Mouse (Mus musculus) fat pad, adult 2 months (tissue): ENCODE measurements at regions not wholly inside any gene's neighbourhood (a gene's known extent, or its start where the extent isn't known, plus 50 kb on each side); places are given as distances from the start of the nearest gene placed in this dataset.

ENCODE experiments used
- DNase-seq: peaks from one replicate; pipeline ENCODE4 v3.0.0-alpha.2; 2011; ENCODE audit warnings: low read depth, low spot score; ENCODE audit errors: extremely low read depth

- no peak for DNase-seq
These were observed 427.4 kb downstream of the Prdm2 start for GRCm38 (mm10) chr4:142785386-142785785.

DNA sequence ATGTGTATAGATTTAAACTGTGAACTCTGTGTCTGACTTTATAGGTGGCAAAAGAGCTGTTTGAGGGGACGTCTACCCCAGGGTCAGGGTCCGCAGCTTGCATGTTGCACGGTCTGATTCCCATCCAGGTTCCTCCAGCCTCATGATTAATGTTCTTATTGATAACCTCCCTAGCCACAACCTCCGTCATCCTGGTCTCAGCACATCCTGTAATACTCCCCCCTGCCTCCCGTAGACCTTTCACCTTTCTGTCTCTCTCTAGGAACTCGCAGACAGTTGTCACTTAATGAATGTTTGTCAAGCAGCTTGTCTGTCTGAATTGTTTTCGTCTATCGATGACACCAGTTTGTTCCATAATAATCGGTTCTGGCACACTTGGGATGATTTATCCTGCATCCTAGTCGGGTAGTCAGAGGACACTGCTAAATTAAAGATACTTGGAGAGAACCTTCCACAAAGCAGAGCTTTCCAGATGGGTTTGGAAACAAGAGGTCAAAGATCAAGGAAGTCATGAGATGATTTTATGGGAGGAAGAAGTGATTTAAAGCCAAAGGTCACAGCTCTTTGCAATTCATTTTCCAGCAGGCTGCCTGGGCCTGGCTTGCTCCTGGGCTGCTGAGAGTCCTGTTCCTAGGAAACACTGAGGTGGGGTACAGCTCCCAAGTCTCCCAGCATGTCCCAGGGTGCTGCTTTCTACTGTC lies 435.9 kb downstream of the Prdm2 start:
- DNase-seq: no peak

DNA sequence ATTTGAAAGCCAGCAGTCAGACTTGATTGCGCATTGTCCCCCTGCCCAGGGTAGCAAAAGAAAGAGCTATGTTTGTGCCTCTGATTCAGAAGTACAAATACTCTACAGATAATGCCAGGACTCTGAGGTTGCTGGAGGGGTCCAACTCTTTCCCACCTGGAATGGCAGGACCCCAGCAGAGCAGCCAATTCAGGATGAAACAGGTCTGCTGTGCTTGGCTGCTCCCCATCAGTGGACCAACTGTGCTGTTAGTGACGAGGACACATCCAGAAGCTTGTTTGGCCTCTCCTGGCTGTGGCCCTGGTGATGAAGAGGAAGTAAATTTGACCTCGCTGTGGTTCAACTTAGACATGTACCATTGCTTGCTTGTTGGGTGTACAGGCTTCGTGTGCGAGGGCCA lies 437.8 kb downstream of the Prdm2 start:
- no peak for DNase-seq

DNA sequence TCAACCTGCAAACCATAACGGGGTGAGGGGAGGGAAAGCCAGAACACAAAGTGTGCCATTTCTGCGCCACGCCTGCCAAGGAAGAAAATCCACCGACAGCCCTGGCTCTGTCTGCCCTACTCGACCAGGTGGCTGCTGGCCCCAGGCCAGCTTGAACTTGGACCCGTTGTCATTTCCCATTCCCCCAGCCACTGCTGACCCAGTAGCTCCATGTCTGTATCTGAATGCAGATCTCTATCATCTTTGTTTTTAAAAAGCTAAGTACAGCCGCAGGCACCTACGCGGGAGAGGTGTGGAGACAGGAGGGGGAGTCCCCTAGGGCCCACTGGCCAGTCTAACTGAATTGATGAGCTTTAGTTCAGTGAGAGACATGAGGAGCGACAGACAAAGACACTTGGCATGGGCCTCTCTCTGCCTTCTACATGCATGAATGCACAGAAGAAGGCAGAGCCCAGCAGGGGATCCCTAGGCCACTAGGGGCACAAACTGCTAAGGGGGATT lies 439.1 kb downstream of the Prdm2 start:
- no peak for DNase-seq

- no peak for DNase-seq
These were observed 439.9 kb downstream of the Prdm2 start for GRCm38 (mm10) chr4:142772751-142773455.

GRCm38 (mm10) chr4:142771520-142772150 lies 441.2 kb downstream of the Prdm2 start:
- DNase-seq: no peak

DNA sequence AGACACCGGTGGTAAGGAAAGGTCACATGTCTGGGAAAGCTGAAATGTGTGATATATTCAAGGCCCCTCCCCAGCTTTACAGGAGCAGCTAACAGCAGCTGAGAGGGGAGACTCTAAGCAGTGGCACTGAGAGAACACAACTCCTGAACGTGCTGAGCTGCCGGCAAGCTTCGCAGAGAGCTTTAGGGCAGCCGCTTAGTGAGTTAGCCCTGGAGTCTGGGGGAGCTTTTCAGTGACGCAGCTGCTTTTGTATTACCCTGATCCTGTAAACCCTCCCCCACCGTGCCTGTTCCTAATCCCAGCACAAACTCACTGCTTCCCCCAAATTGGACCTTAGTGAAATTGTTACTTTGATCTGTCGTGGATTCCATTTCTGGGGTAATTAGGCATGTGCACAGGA lies 442.6 kb downstream of the Prdm2 start:
- no peak for DNase-seq

DNA sequence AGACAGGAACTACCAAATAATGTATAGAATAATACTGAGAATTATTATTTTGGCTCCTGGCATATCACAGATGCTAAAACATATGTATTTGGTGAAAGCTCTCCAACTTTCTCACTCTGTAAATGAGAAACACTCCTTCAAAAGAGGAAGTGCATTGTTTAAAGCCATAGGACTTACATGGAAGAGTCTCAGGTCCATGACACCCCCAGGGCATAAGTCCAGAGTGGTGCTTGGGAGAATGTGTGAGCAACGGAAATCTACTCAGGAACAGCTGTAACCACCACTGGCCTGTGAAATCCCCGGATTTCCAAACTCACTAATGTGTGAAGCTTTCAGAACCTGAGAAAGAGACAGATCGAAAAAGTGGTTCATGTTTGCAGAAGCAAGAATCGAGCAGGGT lies 445.1 kb downstream of the Prdm2 start:
- no peak for DNase-seq

DNA sequence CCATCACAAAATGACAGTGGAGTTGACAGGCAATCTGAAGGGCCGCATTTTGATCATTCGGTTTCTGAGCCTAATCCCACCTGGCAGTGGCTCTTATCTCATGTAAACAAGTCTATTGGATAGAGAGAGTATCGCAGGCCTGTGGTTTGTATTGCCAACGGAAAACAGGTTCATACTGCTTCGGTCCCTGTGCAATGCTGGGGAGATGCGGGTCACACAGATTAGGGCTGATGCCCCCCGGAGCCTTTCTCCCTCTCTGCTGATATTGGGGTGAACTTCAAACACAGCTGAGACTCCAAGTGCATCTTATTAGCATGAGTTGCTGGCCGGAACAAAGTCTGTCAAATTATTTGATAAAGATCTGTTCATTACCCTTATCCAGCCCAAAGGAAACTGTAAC lies 451.2 kb downstream of the Prdm2 start:
- DNase-seq: no peak

GRCm38 (mm10) chr4:142758102-142758501 lies 454.7 kb downstream of the Prdm2 start:
- no peak for DNase-seq

DNA sequence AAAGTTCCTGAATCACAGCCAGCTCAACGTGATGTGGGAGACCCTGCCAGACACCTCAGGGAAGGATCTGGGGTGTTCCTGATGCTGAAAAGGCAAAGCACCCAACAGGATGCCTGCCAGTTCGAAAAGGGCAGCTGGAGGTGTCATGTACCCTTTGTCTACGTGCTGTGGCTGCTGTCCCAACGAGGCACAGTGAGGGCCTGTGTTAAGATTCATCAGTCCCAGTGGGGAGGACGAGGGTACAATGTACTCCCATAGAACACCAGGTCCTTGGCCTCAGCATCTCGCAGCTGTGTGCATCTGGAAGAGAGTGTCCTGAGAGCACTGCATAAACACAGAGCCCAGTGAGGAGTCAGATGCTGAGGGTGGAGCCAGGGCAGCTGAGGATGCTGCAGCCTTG lies 456.5 kb downstream of the Prdm2 start:
- DNase-seq: no peak

- no peak for DNase-seq
These were observed 462.9 kb downstream of the Prdm2 start for GRCm38 (mm10) chr4:142749918-142750317.

DNA sequence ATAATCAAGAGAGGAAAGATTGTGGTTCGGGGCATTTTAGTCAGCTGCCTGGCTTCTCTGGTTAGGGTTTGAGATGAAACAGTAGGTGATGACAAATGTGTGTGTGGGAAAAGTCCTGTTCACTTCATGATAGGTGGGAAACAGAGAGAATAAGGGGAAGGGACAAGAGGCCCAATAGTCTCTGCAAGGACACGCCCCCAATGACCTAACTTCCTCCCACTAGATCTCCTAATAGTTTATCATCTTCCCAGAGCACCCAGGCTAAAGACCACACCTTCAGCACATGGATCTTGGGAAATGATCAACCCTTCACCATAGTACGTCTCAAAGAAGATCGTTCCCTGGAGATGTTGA lies 484.3 kb upstream of the Kazn start:
- no peak for DNase-seq

DNA sequence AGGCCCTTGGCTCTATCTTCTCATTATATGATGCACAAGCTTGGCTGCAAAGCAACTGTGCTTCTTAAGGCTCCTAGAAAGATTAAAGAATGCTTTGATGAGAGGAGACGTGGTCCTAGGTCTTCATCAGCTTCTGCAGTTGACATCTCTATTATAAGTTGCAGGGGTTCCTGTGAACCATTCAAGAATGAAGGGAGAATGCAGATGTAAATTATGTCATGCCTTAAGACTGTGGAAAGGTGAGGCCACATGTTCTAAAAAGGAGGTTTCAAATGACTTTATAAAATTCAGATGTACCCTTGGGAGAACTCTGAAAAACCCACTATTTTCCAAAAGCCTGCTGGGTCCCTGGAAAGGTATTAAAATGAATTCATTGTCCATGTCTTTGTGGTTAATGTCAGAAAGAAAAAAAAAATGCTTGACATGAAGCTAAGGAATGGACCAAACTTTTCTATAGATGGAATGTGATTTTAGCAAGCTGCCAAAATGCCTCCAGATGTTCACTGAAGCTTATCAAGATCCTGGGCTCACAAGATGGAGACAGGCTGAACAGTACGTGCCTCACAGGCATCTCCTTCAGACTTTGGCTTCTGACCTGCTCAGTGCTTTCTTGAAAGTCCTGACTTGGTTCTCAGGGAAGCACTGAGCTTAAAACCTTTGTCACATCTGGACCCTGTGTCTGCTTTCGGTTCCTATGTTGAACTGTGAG lies 483.8 kb upstream of the Kazn start:
- no peak for DNase-seq

DNA sequence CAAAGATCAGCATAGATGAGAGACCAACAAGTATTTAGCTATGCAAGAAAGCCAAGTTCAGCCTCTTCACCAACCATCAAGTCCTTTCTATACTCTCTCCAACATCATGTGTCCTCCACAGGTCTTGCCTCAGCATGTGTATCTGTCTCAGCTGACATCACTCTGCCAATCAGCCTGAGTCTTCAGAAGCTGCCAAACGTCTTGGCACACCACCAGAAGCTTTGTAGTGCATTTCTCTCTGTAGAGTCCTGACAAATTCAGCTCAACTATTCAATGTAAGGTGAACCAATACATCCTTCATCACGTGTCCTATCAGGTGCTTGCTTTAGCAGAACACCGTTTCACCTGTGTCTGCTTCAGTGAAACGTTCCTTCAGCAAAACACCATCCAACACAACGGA lies 462.4 kb upstream of the Kazn start:
- DNase-seq: no peak

GRCm38 (mm10) chr4:142694926-142695325 lies 455.7 kb upstream of the Kazn start:
- no peak for DNase-seq

DNA sequence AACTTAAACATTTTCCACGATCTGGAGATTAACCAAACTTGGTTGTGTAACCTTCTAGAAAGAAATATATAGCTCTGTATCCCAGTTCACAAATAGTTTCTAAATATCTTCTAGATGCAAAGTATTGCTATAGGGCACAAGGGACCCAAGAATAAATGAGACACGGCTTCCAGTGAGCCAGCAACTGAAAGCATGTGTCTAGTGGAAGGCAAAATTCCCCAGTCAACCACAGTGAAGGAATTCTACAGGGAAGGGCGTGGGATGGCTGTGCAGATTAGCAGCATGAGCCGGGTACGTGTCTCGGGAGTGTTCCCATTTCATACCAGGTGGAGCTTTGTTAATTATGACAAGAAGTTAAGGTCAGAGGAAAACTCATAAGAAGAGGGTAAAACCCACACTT lies 449.0 kb upstream of the Kazn start:
- DNase-seq: no peak

DNA sequence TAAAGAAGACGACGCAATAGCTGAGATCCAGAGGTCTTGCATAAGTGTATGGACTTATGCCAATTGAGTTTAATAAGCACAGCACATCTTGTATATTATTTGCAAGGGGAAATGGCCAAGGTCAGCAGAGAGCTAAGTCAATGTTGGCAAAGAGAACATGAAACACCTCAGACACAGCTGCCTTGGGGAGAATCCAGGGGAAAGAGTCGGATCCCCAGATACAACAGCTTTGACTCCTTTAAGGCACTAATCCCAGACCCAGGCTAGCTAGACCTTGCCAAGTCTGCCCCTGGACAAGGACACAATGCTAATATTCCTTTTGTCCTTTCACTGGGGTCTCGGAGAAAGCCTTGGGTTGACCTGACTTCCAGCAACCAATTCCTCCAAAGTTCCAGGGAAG lies 438.2 kb upstream of the Kazn start:
- no peak for DNase-seq

- no peak for DNase-seq
These were observed 435.7 kb upstream of the Kazn start for GRCm38 (mm10) chr4:142674641-142675465.

DNA sequence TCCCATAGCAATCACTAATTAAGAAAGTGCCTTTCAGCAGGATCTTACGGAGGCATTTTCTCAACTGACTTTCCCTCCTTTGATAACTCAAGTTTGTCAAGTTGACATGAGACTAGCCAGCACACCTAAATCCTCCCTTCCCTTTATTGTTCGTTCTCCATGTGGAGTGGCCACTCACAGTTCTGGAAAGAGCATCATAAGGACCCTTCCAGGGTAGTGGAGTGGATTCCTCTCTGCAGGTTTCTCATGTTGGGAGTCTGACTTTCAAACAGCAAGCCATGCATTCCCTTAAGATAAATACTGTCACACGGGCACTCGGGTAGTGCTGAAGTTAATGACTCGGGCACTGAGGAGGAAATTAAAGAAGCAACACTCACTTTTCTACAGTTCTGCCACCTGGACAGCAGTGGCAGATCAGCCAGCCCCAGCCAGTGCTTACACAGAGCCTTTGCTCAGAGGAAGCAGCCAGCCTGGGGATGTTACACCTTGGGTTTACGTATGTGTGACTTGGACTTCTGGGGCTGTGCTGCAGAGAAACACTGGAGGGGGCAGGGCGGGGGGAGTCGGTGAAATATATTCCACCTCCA lies 432.8 kb upstream of the Kazn start:
- DNase-seq: no peak
